Mouse (Mus musculus) bone marrow, adult 2 months (tissue): ENCODE results near the gene Itga3.

Experiments used
- CTCF ChIP-seq: fragments of 200-500 bp; IDR thresholded peaks from 2 replicates; pipeline ENCODE4 v1.5.1; 2011; ENCODE audit warnings: low read length, control low read depth; ENCODE audit not compliant: control insufficient read depth, insufficient read depth
- POLR2A ChIP-seq: fragments of 200-500 bp; IDR thresholded peaks from 2 replicates; pipeline ENCODE4 v1.6.1; 2011; ENCODE audit warnings: low read depth, mild to moderate bottlenecking, control low read depth, low read length, borderline replicate concordance; ENCODE audit not compliant: control insufficient read depth

GRCm38 (mm10) chr11:95012487-95012886 is 64.1 kb downstream of the Itga3 start:
- TF ChIP-seq CTCF (no peak), POLR2A (no peak)
